Mouse (Mus musculus) brain, adult 2 months (tissue): Measurements from ENCODE around the gene Nudt16l1.

ENCODE experiments used
- DNase-seq: peaks from one replicate; pipeline ENCODE4 v3.0.0; 2011; ENCODE audit warnings: low read depth, low spot score

Nudt16l1 gene

DNA sequence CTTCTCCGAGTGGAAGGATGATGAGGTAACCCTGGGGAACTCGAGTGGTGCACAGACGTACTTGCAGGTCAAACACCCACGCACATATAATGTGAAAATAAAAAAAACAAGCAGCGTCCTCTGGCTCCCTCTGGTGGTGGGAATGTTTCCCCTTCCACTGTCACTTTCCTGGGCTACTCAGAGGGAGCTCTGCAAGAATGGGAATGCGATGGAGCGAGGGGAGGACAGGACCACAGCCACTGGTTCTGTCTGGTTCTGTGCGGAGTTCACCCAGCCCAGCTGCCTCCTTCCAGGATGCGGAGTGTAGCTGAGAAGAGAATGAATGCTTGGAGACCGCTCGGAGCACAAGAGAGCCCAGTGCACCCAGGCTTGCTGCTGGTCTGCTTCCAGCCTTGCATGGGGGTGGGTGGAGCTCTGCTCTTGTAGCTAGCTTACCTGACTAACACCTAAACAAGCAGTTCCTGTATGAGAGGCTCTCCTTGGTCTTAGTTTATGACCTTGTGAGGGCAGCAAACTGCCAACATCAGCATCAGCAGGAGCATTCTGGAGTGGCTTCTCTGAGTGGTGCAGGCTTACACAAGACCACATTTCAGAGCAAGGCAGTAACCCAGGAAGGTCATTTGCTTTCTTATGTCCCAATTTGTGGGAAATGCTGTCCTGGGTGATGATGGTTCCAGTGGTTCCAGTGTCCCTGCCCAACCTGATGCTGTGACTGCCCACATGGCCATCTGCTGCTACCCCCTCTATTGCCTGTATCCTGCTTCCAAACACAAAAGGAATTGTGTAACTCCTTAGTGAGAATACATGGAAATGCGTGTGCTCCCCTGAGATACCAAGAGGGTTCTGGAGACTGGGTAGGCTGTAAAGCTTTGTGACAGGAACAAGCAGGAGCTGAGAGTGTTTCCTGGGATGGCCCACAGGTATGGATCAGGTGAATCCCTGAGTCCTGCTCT is 24.5 kb upstream of the Nudt16l1 start:
- DNase-seq, result peak; percentile 94

DNA sequence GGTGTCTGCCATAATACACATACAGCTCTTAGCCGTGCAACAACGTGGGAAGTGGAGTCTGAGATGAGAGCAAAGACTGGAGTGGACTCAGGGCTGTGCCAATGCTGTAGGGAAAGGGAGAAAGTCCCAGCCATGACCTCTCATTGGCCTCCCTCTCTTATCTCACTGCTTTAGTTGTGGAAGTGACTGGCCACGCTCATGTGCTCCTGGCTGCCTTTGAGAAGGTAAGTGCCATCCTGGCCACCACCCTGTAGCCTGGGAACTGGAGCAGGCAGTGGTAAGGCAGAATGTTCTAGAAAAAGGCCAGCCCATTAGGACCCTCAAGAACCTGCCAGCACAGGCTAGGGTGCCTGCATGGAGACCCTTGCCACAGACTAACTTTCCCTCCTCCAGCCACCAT is 22.6 kb upstream of the Nudt16l1 start:
- DNase-seq, result no peak

DNA sequence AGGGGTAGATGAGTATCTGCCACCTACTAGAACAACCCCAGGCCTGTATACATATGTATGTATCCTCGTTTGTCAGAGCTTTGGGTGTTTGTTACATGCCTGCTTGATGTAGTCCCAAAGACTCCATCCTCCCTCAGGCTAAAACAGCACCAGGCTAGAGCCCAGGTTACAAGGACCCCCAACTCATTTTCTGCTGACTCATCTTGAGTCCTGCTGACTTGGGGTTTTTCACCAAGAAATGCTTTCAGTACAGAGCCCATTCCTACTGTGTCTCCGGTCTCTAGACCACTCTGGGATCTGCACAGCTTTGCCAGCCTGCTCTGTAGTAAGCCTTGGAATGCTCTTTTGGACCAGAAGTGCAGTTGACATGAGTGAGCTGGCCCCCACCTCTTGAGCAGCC is 22.0 kb upstream of the Nudt16l1 start:
- no peak for DNase-seq

DNA sequence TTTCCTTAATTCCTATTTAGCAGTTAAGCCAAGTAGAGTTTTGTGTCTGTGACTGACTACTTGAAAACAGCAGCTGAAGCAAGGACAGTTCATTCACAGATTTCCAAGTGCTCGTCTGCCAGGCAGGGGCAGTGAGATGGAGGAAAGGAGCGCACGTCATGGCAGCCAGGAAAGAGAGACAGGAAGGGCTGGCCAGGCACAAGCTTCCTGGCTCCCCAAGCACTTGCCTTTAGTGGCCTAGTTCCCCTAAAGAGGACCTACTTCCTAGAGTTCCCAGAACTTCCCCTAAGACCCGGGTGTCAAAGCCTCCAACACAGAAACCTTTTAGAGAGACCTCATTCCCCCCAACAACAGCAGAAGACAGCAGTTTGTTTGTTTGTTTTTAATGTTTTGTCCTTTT is 18.0 kb upstream of the Nudt16l1 start:
- no peak for DNase-seq

DNA sequence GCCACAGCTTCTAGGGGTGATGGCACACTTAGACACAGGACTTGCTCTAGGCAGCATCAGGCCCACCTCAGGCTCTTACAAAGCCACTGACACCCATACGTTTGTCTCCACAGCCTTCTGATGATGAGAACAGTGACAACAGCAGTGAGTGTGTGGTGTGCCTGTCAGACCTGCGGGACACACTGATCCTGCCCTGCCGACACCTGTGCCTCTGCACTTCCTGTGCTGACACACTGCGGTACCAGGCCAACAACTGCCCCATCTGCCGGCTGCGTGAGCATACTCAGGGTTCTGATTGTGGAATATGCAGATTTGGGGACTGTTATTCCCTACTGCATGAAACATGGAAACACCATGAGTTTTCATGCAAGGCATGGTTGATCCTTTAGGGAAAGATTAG is 16.1 kb upstream of the Nudt16l1 start:
- no peak for DNase-seq

DNA sequence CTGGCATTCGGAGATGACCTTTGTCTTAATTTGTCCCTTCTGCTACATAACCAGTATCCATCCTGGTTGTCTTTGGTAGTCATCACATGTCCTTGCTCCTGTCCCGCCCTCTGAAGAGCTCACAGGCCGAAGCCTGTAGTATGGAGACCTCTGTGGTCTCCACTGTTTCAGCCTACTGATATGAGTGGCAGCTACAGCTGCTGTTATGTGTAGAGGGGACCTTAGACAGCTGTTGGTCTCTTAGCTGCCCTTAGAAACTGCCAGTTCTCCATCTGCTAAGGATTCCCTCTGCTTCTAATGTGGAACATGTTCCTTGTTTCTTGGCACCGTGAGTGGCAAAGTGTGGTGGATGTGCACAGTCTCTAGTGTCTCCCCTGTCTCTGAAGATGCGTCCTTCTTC is 14.6 kb upstream of the Nudt16l1 start:
- DNase-seq, result no peak

DNA sequence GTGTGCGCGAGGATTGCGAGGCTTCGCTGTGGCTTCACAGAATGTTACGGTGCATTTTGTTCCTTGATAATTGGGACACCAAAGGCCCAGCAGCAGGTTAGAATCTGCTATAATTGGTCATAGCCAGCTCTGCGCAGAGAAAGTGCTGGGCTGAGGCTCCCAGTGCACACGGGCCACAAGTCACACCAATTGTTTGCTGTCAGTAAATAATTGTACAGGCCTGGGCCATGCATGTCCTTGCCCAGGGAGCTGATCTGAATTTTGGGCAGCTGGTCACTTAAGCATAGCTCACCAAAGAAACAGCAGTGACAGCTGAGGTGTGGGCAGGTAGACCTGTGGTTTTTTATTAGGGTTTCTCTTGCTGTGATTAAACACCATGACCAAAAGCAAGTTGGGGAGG is 10.6 kb upstream of the Nudt16l1 start:
- no peak for DNase-seq

DNA sequence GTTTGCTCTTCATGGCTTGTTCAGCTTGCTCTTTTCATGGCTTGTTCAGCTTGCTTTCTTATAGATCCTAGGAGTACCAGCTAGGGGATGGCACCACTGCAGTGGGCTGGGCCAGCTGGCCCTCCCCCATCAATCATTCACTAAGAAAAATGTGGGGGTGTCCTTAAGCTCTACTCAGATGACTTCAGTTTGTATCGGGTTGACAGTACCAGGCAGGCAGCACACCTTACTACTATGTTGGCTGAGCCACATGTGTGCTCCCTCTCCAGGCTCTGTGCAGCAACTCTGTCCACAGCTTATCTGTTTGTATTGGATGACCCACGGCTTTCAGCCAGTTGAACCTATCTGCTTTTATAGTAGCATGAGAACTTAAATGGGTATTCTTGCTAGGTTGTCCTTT is 10.1 kb upstream of the Nudt16l1 start:
- DNase-seq, result no peak

DNA sequence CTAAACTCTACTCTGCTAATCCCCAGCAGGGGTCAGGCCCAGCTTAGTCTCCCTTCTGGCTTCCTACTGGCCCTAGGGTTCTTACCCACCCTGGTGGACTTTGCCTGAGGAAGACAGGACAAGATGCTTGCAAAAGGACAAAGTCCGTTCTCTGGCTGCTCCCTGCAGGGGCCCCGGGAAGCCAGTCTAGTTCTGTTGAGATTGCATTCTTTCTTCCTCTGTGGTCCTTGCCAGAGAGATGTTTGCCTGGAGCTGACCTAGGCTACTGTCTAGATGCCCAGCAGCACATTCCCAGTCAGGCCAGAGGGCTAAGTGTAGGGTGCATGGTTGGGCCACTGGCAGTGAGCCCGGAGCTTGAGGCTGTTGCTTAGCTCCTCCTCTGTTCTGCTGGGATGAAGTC is 6.1 kb upstream of the Nudt16l1 start:
- DNase-seq, result no peak

DNA sequence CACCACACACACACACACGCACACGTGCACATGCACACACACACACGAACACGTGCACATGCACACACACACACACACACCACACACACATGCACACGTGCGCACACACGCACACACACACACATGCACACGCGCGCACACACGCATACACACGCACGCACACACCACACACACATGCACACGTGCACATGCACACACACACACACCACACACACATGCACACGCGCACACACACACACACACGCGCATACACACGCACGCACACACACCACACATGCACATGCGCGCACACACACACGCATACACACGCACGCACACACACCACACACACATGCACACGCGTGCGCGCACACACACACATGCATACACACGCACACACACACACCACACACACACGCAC is 3.1 kb upstream of the Nudt16l1 start:
- DNase-seq, result no peak

DNA sequence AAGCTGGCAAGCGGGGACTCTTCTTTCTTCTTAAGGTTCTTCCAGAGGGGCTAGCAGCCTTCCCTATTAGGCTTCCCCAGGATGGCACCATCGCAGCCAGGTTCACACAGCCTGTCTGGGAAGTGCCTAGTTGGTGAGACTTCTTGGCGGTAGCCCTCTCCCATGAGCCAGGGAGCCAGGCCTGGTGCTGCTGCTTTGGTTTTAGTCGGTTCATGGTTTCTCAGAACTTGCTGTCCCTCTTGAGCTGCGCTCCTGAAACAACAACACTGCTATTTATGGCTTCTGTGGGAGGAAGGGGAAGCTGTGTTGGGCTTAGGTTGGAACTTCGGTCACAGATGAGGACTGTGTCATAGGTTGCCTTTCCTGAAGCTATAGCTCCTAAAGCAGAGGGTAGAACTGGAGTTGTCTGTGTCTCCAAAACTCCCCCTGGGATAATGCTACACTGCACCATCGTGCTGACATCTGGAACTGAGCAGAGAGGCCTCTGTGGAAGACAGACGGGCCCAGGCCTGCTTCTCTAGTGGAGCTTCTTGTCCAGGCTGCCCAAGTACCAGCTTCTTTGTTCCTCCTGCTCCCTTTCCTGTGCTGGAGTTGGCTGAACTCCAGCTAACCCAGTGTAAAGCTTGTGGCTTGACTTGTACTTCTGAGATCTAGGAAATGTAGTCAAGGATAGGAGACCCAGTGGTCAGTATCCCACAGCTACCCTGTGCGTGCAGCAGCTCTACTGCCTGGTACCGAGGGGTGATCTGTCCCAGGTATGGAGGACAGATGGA is 2.4 kb upstream of the Nudt16l1 start:
- DNase-seq, result peak; percentile 61

DNA sequence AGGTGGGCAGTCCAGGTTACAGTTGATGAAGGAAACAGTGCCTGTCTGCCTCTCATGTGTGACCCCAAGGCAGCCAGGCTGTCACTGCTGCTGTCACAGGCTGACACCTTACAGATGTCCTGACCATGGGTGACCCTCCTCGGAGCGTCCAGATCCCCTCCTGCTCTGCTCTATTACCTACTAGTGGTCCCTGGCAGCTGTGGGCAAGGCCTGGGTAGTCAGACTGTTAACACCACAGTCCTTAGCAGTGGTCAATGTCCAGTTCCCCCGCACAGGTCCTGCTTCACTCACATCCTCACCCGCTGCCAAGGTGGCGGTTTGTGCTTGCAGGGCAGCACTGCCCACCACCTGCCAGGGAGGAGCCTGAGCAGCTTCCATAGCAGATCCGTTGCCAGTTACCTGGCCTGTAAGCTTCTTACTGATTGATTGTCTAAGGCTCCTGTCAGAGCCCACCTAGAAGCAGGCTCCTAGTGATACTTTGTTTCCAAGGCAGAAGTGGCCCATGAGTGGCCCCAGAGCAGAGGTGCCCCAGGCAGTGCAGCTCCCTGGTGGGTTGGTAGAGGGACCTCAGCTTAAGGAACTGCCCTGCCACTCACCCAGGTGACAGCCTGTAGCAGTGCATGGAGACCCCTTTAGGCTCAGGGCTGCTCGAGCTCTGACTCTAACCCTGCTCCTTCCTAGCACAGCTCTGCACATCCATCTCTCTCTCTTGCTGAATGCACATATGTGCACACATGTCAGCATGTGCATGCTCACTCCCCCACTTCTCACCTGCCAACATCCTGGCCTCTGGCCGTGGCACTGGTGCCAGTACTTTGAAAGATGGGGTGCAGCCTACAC is 990 bp upstream of the Nudt16l1 start:
- DNase-seq, result no peak

DNA sequence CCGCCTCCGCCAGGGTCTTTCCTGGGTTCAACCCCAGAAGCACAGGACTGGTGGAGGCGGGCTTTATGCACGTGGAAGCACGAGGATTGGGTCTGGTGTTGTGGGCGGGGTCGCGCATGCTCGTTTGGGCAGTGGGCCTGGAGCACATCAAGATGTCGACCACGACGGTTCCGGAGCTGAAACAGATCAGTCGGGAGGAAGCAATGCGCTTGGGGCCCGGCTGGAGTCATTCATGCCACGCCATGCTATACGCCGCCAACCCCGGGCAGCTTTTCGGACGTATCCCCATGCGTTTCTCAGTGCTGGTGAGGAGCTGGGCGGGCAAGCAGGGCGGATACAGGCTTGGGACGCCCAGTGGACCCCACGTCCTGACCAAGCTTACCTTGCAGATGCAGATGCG is 428 bp downstream of the Nudt16l1 start:
- peak; percentile 97 for DNase-seq

DNA sequence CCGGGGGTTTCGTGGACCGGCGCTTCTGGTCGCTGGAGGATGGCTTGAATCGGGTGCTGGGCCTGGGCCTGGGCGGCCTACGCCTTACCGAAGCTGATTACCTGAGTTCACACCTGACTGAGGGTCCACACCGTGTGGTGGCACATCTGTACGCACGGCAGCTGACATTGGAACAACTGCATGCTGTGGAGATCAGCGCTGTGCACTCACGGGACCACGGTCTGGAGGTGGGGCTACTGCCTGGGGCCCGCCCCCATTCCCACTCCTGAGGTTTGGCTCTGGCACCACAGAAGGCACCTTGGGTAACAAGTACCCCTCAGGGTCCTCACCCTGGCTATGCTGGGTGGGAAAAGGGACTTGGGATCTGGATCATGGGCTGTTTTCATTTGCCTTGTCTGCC is 851 bp downstream of the Nudt16l1 start:
- DNase-seq, result peak; percentile 72

DNA sequence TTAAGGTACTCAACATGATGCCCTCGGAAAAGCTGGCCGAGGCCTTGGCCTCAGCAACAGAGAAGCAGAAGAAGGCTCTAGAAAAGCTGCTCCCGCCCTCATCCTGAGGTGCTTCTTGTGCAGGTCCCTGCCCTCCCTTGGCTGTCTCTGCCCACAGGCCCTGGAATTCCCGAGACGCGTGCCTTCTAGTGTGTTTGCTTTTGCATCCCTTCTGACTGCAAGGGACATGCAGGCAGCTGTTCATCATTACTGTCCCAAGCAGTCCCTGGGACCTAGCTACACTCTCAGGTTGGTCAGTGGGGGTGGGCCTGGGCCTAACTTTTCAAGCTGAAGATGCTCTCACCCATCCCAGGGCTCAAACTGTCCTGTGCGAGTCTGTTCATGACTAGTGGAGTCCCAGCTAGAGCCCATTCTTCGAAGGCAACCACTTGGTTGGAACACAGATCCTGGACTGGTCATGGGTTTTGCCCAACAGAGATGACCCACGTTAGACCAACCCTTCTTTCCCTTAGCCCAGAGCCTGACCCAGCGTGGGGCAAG is 1.8 kb downstream of the Nudt16l1 start:
- DNase-seq, result no peak

DNA sequence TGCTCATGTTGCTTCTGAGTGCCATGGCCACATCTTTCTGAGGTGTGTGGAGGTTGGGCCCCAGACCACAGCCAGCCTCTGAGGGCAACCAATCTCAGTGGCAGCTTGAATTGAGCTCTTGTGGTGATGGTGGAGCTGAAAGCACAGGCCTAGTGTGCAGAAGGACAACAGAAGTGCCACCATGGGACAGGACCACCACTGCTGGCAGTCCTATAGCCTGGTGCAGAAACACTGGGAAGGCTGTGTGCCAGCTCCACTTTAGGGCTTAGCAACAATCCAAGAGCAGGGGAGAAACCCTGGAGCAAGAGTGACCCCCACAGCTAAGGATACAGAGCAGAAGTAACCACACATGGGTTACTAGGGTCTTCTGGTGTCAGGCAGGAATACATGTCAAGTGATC is 2.5 kb downstream of the Nudt16l1 start:
- no peak for DNase-seq

DNA sequence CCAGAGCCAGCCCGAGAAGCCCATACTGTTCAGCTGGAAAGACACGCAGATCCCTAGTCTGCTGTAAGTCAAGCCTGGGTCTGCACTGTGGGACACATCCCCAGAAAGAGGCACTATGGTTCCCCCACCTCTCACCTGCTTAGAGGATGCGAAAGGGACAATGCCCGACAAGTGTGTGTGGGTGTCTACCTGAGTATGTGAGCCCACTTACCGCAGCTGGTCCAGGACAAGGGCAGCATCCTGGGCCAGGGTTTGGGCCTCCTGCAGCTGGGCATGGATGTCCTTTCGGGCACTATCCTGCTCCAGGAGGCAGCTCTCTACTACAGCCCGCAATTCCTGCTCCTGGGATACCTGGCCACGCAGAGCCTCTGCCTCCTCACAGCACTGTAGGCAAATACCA is 4.3 kb downstream of the Nudt16l1 start:
- DNase-seq, result no peak

DNA sequence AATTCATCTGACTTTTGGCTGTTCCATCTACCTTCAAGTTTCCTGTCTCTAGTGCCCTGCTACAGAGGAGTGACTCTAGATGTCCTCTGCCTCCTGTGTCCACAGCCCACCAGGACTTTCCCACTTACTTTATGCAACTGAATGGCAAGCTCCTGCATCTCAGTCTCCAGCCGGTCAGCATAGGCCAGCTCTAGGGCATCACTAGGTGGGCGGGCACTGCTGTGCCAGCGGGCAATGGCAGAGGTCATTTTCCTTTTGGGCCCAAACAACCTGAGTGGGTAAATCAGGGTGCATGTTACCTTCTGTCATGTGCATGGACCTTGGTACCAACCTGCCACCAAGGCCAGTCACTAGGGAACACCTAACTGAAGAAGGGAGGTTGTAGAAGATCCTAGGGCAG is 4.9 kb downstream of the Nudt16l1 start:
- no peak for DNase-seq

DNA sequence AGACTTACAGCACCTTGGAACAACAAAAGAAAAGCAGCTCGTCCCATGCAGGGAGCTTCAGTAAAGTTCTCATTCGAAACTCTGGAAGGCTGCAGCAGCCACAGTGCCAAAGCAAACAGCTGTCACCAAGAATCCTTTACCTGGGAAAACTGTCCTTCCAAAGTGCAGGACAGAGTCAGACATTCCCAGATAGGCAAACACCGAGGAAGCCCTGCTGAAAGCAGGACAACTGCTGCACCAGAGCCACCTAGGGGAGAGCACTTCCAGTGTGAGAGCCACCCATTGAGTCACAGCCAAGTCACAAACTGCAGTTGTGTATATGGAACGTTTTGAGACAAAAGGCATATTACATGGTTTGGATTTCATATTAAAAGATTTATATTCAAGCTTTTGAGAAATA is 6.9 kb downstream of the Nudt16l1 start:
- no peak for DNase-seq

DNA sequence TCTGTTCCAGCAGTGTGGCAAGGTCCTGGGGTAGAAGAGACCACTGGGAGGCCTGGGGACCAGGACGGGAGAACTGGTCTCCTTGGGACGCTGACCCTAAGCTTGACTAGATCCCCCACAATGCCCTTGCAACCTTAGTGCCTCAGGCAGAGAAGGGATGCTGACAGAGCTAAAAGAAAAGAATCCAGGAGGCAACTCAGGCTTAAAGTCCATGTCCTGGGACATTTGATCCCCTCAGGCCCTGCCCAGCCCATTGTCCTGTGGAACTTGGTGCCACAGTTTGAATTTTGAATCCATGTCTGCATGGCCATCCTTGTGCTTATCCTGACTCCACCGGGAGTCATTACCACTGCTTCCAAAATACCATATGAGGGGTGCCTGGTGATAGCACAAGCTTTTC is 7.6 kb downstream of the Nudt16l1 start:
- no peak for DNase-seq

DNA sequence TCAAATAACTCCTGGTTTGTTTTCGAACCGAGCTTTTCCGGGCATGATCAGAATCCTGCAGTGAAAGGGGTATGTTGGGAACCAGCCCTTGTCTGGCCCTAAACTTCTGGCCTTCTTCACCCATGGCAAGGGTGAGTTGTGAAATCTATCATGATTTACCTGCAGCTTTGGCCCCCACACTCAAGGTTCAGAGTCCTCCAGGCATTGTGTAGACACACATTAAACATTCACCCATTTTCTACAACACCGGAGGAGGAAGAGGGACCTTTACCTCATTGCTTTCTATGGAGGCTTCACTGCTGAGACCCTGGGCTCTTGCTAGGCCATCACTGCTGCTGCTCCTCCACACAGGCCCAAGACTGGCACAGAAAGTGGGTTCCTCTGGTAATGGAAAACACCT is 8.8 kb downstream of the Nudt16l1 start:
- DNase-seq, result no peak

DNA sequence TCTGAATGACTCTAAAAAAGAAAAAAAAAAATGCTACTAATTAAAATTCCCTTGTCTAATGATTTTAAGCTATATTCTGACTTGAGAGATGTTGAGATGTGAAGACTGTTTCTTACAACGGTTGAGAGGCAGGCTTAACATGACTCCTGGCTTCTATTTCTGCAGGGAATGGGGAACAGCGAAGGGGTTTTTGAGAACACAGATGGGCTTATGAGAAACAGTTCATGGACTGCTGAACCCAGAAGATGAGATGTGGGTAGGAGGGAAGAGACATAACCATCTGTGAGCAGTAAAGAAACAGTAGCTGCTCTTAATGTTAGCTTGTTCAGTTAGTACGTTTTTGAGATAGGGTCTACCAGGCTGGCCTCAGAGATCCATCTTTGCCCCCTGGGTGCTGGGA is 18.0 kb downstream of the Nudt16l1 start:
- peak; percentile 58 for DNase-seq
